Mouse (Mus musculus) lung, postnatal 0 days (tissue): ENCODE results near the gene Mx1.

ENCODE experiments used
- CTCF ChIP-seq: IDR thresholded peaks from 2 replicates; pipeline ENCODE4 v1.5.1; 2016; ENCODE audit warnings: antibody characterized with exemption, mild to moderate bottlenecking
- EP300 ChIP-seq: IDR thresholded peaks from 2 replicates; pipeline ENCODE4 v1.6.1; 2016; ENCODE audit warnings: antibody characterized with exemption, mild to moderate bottlenecking, control low read depth

DNA sequence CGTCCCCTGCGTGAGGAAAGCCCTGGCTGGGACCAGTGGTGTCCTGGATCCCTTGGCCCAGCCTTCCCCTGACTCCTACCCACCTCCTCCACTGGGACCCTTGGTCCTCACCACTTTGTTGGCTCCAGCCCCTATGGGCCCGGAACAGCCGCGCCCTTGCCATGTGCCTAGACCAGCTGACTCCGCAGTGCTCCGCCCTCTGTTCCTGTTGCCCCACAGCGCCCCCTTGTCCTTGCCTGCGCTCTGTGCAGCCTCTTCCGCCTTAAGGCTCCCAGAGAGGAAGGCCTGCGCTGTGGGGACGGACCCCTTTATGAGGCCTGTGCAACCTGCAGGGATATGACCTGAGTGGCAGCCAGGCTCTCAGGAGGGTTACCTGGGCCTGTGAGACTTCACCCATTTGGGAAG, 49.6 kb upstream of the Mx1 start:
- TF ChIP-seq CTCF (peak; percentile 21; the same call in 1 of the 2 replicates), EP300 (no peak)
